Mouse (Mus musculus): ENCODE data around the gene Vars. TPM values are rescaled to one million over a fixed set of nuclear protein-coding genes. Genes with fewer than 3 reads are reported as not detected.
A peak's percentile ranks its signal among the peaks of the same experiment; 100 is the strongest.
"Not testable (repeated sequence)": the region's sequence is repeated elsewhere in the genome, so short reads cannot be mapped to it uniquely, and the experiment has no call there.

Vars gene
- polyA plus RNA-seq (2015; fragmentation: Nextera tagmentation; extraction: Ambion mirVana), result 102 and 112 TPM in 2 replicates

DNA sequence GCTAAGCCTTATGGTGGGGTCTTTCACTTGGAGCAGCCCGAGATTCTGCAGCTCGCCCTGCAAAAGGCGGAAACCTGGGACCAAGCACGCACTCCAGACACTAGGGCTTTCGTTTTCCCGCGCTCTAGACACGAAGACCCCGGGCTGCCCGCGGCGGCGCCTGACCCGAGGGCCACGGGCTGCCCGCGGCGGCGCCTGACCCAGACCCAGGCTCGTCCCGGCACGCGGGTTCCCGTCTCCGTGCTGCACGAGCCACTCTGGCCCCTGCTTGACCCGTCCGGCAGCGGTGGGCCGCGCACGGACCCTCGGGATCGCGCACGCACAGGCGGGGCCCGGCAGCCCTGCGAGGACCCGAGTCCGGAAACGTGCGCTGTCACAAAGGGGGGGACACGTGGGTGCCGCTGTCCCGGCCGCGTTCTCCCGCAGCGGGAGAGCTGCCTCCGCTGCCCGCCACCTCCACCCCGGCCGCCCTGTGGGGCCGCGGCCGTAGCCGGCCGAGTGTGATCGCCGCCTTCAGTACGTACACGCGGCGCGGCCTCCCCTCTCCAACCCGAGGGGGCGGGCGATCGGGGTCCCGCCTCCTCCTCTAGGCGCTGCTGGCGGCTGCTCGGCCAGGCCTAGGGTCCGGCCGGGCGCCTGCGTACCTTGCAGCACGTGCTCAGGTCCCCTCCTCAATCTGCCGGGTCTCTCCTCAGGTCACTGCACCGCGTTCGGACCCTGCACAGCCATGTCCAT lies at the start of gene Vars:
Gene Vars, plus strand, starts transcription at position 271 of the 735 bp plus-strand sequence.
- Histone ChIP-seq H3K27me3 (no peaks in the 10 kb centered on the region), H3K9me3 (no peaks in the 10 kb centered on the region), H3K9ac (peak within 1 kb of the TSS; percentile 98), H3K4me1 (peaks cover 33% of the 10 kb centered on the region), H3K27ac (peak within 1 kb of the TSS; percentile 99), H3K4me3 (peak within 1 kb of the TSS; percentile 90), H3K4me2 (peak within 1 kb of the TSS; percentile 99), H3K36me3 (peaks cover 50% of the 10 kb centered on the region)
- peak; percentile 80 for ATAC-seq (ENCODE audit: insufficient number of reproducible peaks, insufficient read depth, low FRiP score, low TSS enrichment, low read depth)
- under 1% methylated on average over 79 of the region's 83 CpGs for WGBS

DNA sequence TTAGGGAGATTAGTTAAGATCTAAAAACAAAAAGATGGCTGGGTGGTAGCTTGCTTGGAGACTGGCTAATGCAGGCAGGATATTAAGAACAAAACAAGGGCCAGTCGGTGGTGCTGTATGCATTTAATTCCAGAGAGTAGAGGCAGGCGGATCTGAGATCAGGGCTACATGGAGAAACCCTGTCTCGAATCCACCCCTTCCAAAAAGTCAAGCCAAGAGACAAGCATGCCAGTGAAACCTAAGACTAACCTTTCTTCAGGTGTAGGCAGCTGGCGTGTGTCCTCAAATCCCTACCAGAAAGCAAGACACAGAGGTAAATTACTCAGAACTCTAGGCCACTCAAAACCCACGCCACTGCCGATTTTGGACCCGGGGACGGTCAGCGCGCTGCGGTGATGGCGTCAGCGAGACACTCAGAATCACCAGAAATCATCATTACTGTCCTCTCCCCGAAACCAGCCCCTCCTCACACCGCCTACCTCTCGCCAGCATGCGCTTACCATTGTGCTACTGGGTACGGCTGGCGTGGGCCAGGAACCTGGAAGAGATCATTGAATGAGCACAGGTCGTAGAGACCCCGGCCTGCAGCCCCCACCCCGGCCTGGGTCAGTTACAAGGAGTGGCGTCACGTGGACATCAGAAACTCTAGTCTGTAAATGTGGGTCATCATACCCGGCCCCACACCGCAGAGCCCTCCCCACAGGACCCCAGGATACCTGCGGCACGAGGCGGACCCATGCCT lies 49.0 kb upstream of the Vars start:
- WGBS, result under 1% methylated on average over 29 of the region's 29 CpGs
- H3K27ac ChIP-seq, result peak overlapping the region; percentile 94
- peak; percentile 60 for ATAC-seq (ENCODE audit: insufficient number of reproducible peaks, insufficient read depth, low FRiP score, low TSS enrichment, low read depth)
- peak overlapping the region; percentile 94 for H3K4me3 ChIP-seq
- H3K9me3 ChIP-seq, result no peaks in the 10 kb centered on the region
- peaks cover 5% of the 10 kb centered on the region for H3K27me3 ChIP-seq
- H3K36me3 ChIP-seq, result peaks cover 20% of the 10 kb centered on the region
- H3K9ac ChIP-seq, result peak overlapping the region; percentile 100
- peaks cover 10% of the 10 kb centered on the region for H3K4me1 ChIP-seq
- peak overlapping the region; percentile 72 for H3K4me2 ChIP-seq

DNA sequence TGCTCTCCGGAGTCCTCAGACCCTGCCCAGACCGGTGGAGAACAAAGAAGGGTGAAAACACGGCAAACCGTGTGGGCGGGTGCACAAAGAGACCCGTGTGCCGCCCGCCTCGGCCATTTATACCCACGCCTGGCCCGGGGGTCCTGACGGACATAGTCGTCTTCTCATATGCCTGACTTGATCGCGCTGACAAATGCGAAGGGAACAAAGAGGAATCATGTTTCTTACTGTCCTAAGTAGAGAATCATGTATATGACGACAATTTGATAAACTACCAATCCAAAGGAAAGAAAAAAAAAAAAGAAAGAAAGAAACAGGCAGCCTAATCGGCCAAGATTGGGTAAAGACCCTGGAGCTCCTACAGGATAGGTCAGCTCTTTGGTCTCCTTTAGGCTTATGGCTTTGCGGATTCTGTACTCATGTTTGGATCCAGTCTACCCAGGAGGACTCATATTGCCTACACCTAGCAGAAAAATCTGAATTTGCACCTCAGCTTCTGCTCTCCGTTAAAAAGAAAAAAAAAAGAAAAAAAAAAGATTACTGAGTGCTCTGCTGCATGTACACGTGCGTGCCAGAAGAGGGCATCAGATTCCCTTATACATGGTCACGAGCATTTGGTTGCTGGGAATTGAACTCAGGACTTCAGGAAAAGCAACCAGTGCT lies 48.3 kb upstream of the Vars start:
- H3K36me3 ChIP-seq, result peaks cover 20% of the 10 kb centered on the region
- H3K9ac ChIP-seq, result peak overlapping the region; percentile 100
- H3K27me3 ChIP-seq, result peaks cover 7% of the 10 kb centered on the region
- ATAC-seq (ENCODE audit: insufficient number of reproducible peaks, insufficient read depth, low FRiP score, low TSS enrichment, low read depth), result peak; percentile 69
- H3K4me2 ChIP-seq, result peak overlapping the region; percentile 72
- H3K4me1 ChIP-seq, result peaks cover 10% of the 10 kb centered on the region
- no peaks in the 10 kb centered on the region for H3K9me3 ChIP-seq
- WGBS, result under 1% methylated on average over 23 of the region's 23 CpGs
- peak overlapping the region; percentile 94 for H3K27ac ChIP-seq
- H3K4me3 ChIP-seq, result peak overlapping the region; percentile 94

DNA sequence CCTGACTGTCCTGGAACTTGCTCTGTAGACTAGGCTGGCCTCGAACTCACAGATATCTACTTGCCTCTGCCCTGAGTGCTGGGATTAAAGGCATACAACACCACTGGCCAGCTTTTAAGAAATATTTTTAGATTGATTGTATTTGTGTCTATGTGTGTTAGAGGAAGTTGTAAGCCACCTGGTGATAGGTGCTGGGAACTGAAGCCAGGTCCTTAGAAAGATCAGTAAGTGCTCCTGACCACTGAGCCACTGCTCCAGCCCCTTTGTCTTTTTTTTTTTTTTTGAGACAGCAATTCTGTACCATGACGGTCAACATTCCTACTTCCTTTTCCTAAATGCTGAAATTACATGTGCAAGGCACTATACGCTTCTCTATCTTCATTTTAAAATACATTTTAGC lies 47.5 kb upstream of the Vars start:
- peaks cover 20% of the 10 kb centered on the region for H3K36me3 ChIP-seq
- no peaks in the 10 kb centered on the region for H3K9me3 ChIP-seq
- H3K4me1 ChIP-seq, result peaks cover 10% of the 10 kb centered on the region
- ATAC-seq (ENCODE audit: insufficient number of reproducible peaks, insufficient read depth, low FRiP score, low TSS enrichment, low read depth), result no peak
- no peak overlapping the region for H3K9ac ChIP-seq
- WGBS, result 90% methylated on average over 3 of the region's 3 CpGs
- peak overlapping the region; percentile 72 for H3K4me2 ChIP-seq
- H3K27me3 ChIP-seq, result peaks cover 7% of the 10 kb centered on the region
- H3K27ac ChIP-seq, result peak overlapping the region; percentile 94; the same call in 1 of the 2 replicates
- H3K4me3 ChIP-seq, result peak overlapping the region; percentile 94

DNA sequence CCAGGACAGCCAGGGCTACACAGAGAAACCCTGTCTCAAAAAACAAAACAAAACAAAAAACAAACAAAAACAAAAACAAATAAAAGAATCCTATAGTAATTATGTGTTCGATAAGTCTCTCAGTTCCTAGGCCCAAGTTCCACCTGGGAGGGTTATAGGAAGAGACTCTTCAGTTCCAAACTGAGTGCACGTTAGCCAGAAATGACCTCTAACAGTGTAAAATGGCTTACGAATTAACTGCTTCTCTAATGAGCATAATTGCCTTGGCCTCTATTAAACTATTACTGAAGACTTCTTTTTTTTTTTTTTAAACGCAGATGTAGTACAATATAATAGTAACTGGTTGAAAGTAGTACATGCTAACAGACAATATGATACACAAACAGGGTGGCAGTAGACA lies 46.9 kb upstream of the Vars start:
- Histone ChIP-seq H3K36me3 (peaks cover 20% of the 10 kb centered on the region), H3K9ac (no peak overlapping the region), H3K27me3 (peaks cover 7% of the 10 kb centered on the region), H3K4me2 (no peak overlapping the region), H3K27ac (no peak overlapping the region), H3K4me1 (peaks cover 10% of the 10 kb centered on the region), H3K9me3 (no peaks in the 10 kb centered on the region), H3K4me3 (no peak overlapping the region)
- ATAC-seq (ENCODE audit: insufficient number of reproducible peaks, insufficient read depth, low FRiP score, low TSS enrichment, low read depth), result no peak
- 82% methylated on average over 4 of the region's 4 CpGs for WGBS

DNA sequence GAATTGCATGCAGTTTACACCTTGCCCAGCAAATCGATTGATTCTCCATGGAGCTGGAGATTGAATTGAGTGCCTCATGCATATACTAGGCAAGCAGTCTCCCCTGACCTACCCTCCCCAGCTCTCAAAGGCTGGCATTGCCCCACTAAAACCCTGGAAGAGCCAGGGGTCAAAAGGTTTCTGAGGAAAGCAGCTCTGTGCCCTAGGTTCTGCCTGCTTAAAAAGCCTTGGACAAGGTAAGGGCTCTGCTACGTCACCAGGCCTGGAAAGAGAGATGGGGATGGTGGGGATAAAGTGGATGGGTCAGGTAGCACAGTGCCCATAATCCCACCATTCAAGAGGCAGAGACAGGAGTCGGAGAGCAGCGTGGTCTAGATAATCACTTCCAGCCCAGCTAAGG lies 46.0 kb upstream of the Vars start:
- Histone ChIP-seq H3K27ac (no peak overlapping the region), H3K4me1 (peaks cover 11% of the 10 kb centered on the region), H3K4me3 (no peak overlapping the region), H3K9ac (peak overlapping the region; percentile 44), H3K27me3 (peaks cover 7% of the 10 kb centered on the region), H3K9me3 (no peaks in the 10 kb centered on the region), H3K36me3 (peaks cover 15% of the 10 kb centered on the region), H3K4me2 (no peak overlapping the region)
- ATAC-seq (ENCODE audit: insufficient number of reproducible peaks, insufficient read depth, low FRiP score, low TSS enrichment, low read depth), result no peak
- 54% methylated on average over 4 of the region's 4 CpGs for WGBS

DNA sequence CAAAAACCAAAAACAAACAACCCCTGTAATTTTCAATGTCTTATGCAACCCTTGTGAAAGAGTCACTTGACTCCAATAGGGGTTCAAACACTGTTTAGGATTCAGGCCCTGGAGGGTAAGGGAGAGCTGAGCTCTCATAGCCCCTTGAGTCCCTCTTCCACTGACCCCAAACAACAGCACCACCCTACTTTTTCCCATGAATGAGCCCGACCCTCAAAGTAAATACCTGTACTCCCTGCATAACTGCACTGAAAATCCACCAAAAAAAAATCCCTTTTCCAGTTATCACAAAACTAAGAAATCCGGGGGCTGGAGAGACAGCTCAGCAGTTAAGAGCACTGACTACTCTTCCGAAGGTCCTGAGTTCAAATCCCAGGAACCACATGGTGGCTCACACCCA lies 44.9 kb upstream of the Vars start:
- no peak overlapping the region for H3K27ac ChIP-seq
- no peak for ATAC-seq (ENCODE audit: insufficient number of reproducible peaks, insufficient read depth, low FRiP score, low TSS enrichment, low read depth)
- H3K9ac ChIP-seq, result no peak overlapping the region
- H3K4me3 ChIP-seq, result no peak overlapping the region
- H3K36me3 ChIP-seq, result peaks cover 4% of the 10 kb centered on the region
- peaks cover 7% of the 10 kb centered on the region for H3K27me3 ChIP-seq
- 83% methylated on average over 3 of the region's 3 CpGs for WGBS
- H3K9me3 ChIP-seq, result no peaks in the 10 kb centered on the region
- peaks cover 10% of the 10 kb centered on the region for H3K4me1 ChIP-seq
- no peak overlapping the region for H3K4me2 ChIP-seq

DNA sequence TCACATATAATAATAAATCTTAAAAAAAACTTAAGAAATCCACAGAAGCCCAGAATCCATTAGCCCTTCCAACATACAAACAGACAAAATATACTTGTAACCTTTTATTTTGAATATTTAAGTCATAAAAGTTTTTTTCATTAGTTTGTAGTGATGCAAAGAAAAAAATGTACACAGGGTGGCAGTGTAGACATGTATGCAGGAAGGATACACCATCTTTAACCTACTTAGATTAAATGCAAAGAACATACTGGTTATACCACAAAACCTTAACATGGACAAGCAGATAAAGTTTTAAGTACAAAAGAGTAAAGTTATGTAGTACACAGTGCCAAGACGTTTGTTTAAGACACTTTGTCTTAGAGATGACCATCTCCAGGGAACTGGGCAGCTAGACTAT lies 44.4 kb upstream of the Vars start:
- H3K4me2 ChIP-seq, result no peak overlapping the region
- ATAC-seq (ENCODE audit: insufficient number of reproducible peaks, insufficient read depth, low FRiP score, low TSS enrichment, low read depth), result no peak
- no peaks in the 10 kb centered on the region for H3K9me3 ChIP-seq
- no peak overlapping the region for H3K4me3 ChIP-seq
- H3K9ac ChIP-seq, result no peak overlapping the region
- no peaks in the 10 kb centered on the region for H3K36me3 ChIP-seq
- peaks cover 7% of the 10 kb centered on the region for H3K4me1 ChIP-seq
- no peak overlapping the region for H3K27ac ChIP-seq
- 37% methylated on average over 1 of the region's 1 CpGs for WGBS
- peaks cover 7% of the 10 kb centered on the region for H3K27me3 ChIP-seq

DNA sequence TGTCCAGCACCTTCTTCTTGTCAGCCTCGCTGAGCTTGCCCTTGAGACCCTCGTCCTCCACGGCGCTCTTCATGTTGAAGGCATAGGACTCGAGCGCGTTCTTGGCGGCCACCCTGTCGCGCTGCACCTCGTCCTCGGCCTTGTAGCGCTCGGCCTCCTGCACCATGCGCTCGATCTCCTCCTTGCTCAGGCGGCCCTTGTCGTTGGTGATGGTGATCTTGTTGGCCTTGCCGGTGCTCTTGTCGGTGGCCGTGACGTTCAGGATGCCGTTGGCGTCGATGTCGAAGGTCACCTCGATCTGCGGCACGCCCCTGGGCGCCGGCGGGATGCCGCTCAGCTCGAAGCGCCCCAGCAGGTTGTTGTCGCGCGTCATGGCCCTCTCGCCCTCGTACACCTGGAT lies 43.5 kb upstream of the Vars start:
- not testable (repeated sequence) for H3K27me3 ChIP-seq; H3K9me3 ChIP-seq; H3K36me3 ChIP-seq; H3K4me3 ChIP-seq; H3K27ac ChIP-seq; H3K4me2 ChIP-seq; H3K9ac ChIP-seq; ATAC-seq (ENCODE audit: insufficient number of reproducible peaks, insufficient read depth, low FRiP score, low TSS enrichment, low read depth)
- H3K4me1 ChIP-seq, result peaks cover 12% of the 10 kb centered on the region
- 17% methylated on average over 36 of the region's 40 CpGs for WGBS

DNA sequence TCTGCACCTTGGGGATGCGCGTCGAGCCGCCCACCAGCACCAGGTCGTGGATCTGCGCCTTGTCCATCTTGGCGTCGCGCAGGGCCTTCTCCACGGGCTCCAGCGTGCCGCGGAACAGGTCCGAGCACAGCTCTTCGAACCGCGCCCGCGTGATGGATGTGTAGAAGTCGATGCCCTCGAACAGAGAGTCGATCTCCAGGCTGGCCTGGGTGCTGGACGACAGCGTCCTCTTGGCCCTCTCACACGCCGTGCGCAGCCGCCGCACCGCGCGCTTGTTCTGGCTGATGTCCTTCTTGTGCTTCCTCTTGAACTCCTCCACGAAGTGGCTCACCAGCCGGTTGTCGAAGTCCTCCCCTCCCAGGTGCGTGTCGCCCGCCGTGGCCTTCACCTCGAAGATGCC lies 42.8 kb upstream of the Vars start:
- 16% methylated on average over 22 of the region's 40 CpGs for WGBS
- not testable (repeated sequence) for H3K36me3 ChIP-seq; H3K4me3 ChIP-seq; H3K27ac ChIP-seq; H3K27me3 ChIP-seq; H3K9ac ChIP-seq; ATAC-seq (ENCODE audit: insufficient number of reproducible peaks, insufficient read depth, low FRiP score, low TSS enrichment, low read depth); H3K9me3 ChIP-seq
- Histone ChIP-seq H3K4me2 (0 out of 2 replicates have a peak overlapping the region, but pooled peaks have one; percentile 14), H3K4me1 (peaks cover 12% of the 10 kb centered on the region)

DNA sequence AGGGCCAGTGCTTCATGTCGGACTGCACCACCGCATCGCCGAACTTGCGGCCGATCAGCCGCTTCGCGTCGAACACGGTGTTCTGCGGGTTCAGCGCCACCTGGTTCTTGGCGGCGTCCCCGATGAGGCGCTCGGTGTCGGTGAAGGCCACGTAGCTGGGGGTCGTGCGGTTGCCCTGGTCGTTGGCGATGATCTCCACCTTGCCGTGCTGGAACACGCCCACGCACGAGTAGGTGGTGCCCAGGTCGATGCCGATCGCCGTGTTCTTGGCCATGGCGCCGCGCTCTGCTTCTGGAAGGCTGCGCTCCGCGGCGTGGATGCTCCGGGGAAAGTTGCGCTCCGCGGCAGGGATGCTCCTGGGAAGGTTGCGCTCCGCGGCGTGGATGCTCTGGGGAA lies 42.1 kb upstream of the Vars start:
- peak overlapping the region; percentile 56 for H3K4me3 ChIP-seq
- not testable (repeated sequence) for H3K9me3 ChIP-seq, H3K36me3 ChIP-seq, H3K27ac ChIP-seq, H3K9ac ChIP-seq
- peak overlapping the region; percentile 65 for H3K4me2 ChIP-seq
- under 1% methylated on average over 31 of the region's 47 CpGs for WGBS
- H3K4me1 ChIP-seq, result peaks cover 12% of the 10 kb centered on the region
- peaks cover 11% of the 10 kb centered on the region for H3K27me3 ChIP-seq
- 0 out of 2 replicates have a peak, but pooled peaks have one; percentile 7 for ATAC-seq (ENCODE audit: insufficient number of reproducible peaks, insufficient read depth, low FRiP score, low TSS enrichment, low read depth)
